Mouse (Mus musculus) lung, embryonic 15.5 days (tissue): ENCODE data around the gene Gm21750. TPM values are rescaled to one million over a fixed set of nuclear protein-coding genes. Genes with fewer than 3 reads are reported as not detected.
"Not testable (repeated sequence)": the region's sequence is repeated elsewhere in the genome, so short reads cannot be mapped to it uniquely, and the experiment has no call there.

ENCODE experiments used
- ATAC-seq: fragments of 200-750 bp; cut with Nextera tagmentation; 2 replicates; pipeline ENCODE4 v1.8.0; 2017; ENCODE audit warnings: moderate number of reproducible peaks, borderline replicate concordance; ENCODE audit not compliant: low FRiP score, low TSS enrichment; ENCODE audit errors: extremely low read depth
- H3K27ac ChIP-seq: fragments of 300-500 bp; sonication (generic); 2 replicates; pipeline ENCODE4 v1.5.1; 2015; ENCODE audit warnings: moderate library complexity, mild to moderate bottlenecking, inconsistent platforms
- H3K27me3 ChIP-seq: fragments of 300-500 bp; sonication (generic); 2 replicates; pipeline ENCODE4 v1.6.1; 2015; ENCODE audit warnings: inconsistent platforms
- H3K36me3 ChIP-seq: fragments of 300-500 bp; sonication (generic); 2 replicates; pipeline ENCODE4 v1.6.1; 2015; ENCODE audit warnings: inconsistent platforms
- H3K4me1 ChIP-seq: fragments of 300-500 bp; sonication (generic); 2 replicates; pipeline ENCODE4 v1.6.1; 2015; ENCODE audit warnings: inconsistent platforms
- H3K4me2 ChIP-seq: fragments of 300-500 bp; sonication (generic); 2 replicates; pipeline ENCODE4 v1.6.1; 2015; ENCODE audit warnings: inconsistent platforms, mild to moderate bottlenecking, moderate library complexity
- H3K4me3 ChIP-seq: fragments of 300-500 bp; sonication (generic); 2 replicates; pipeline ENCODE4 v1.5.1; 2015; ENCODE audit warnings: mild to moderate bottlenecking, inconsistent platforms
- H3K9ac ChIP-seq: fragments of 300-500 bp; sonication (generic); 2 replicates; pipeline ENCODE4 v1.6.1; 2015; ENCODE audit warnings: inconsistent platforms
- H3K9me3 ChIP-seq: fragments of 300-500 bp; sonication (generic); 2 replicates; pipeline ENCODE4 v1.6.1; 2016; ENCODE audit warnings: inconsistent platforms
- whole genome bisulfite sequencing: fragments of 180-500 bp; shearing (Covaris S2); methylation state at CpG from one replicate; pipeline ENCODE4 v1.1.7; 2015; 5-methylcytosine and 5-hydroxymethylcytosine counted together
- polyA plus RNA-seq: library from polyadenylated mRNA; unstranded; fragments of >200 nt; fragmentation: Nextera tagmentation; extraction: Ambion mirVana; gene quantifications from 2 replicates; pipeline ENCODE4 v1.2.1, GENCODE M21; 2015

Gm21750 gene
- polyA plus RNA-seq: not detected in 2 replicates

GRCm38 (mm10) chr14:73660925-73661324 is at the start of gene Gm21750:
Gene Gm21750, plus strand, starts transcription at chr14:73661225.
- not testable (repeated sequence) for H3K9me3 ChIP-seq, H3K36me3 ChIP-seq, H3K27me3 ChIP-seq, H3K9ac ChIP-seq, ATAC-seq, H3K4me3 ChIP-seq, H3K4me1 ChIP-seq, H3K4me2 ChIP-seq, H3K27ac ChIP-seq
- 72% methylated on average over 3 of the region's 3 CpGs for WGBS

GRCm38 (mm10) chr14:73614961-73615360 is 46.1 kb upstream of the Gm21750 start:
- not testable (repeated sequence) for H3K36me3 ChIP-seq, H3K9me3 ChIP-seq, H3K4me1 ChIP-seq, H3K4me2 ChIP-seq, H3K9ac ChIP-seq, H3K4me3 ChIP-seq, ATAC-seq, H3K27ac ChIP-seq, H3K27me3 ChIP-seq
- 45% methylated on average over 1 of the region's 1 CpGs for WGBS

- Histone ChIP-seq H3K36me3 (no peaks in the 10 kb centered on the region), H3K27ac (no peak overlapping the region), H3K4me3 (no peak overlapping the region), H3K4me2 (no peak overlapping the region), H3K9me3 (no peaks in the 10 kb centered on the region; the same call in 1 of the 2 replicates), H3K27me3 (no peaks in the 10 kb centered on the region), H3K4me1 (no peaks in the 10 kb centered on the region), H3K9ac (no peak overlapping the region)
- 59% methylated on average over 3 of the region's 3 CpGs for whole genome bisulfite sequencing
- peak; percentile 75; the same call in 1 of the 2 replicates for ATAC-seq
Observed at GRCm38 (mm10) chr14:73620880-73621279, 40.1 kb upstream of the Gm21750 start.

- Histone ChIP-seq H3K27me3 (no peaks in the 10 kb centered on the region), H3K4me2 (no peak overlapping the region), H3K27ac (no peak overlapping the region), H3K36me3 (no peaks in the 10 kb centered on the region), H3K9ac (no peak overlapping the region), H3K4me1 (no peaks in the 10 kb centered on the region), H3K9me3 (no peaks in the 10 kb centered on the region; the same call in 1 of the 2 replicates), H3K4me3 (no peak overlapping the region)
- 77% methylated on average over 1 of the region's 1 CpGs for WGBS
- no peak for ATAC-seq
Observed at GRCm38 (mm10) chr14:73622988-73623387, 38.0 kb upstream of the Gm21750 start.

GRCm38 (mm10) chr14:73625469-73625868 is 35.6 kb upstream of the Gm21750 start:
- ATAC-seq: no peak
- no peak overlapping the region for H3K4me2 ChIP-seq
- no peak overlapping the region for H3K27ac ChIP-seq
- H3K36me3 ChIP-seq: no peaks in the 10 kb centered on the region
- no peak overlapping the region for H3K9ac ChIP-seq
- H3K9me3 ChIP-seq: no peaks in the 10 kb centered on the region
- no peak overlapping the region for H3K4me3 ChIP-seq
- H3K27me3 ChIP-seq: no peaks in the 10 kb centered on the region
- WGBS: 47% methylated on average over 3 of the region's 3 CpGs
- no peaks in the 10 kb centered on the region for H3K4me1 ChIP-seq

- WGBS: 87% methylated on average over 4 of the region's 4 CpGs
Observed at GRCm38 (mm10) chr14:73631511-73631910, 29.5 kb upstream of the Gm21750 start.

GRCm38 (mm10) chr14:73632648-73633263 is 28.3 kb upstream of the Gm21750 start:
- Histone ChIP-seq H3K9me3 (no peaks in the 10 kb centered on the region), H3K9ac (no peak overlapping the region), H3K4me2 (no peak overlapping the region), H3K36me3 (no peaks in the 10 kb centered on the region), H3K4me3 (no peak overlapping the region), H3K27me3 (no peaks in the 10 kb centered on the region), H3K4me1 (no peaks in the 10 kb centered on the region), H3K27ac (no peak overlapping the region)
- no peak for ATAC-seq
- 60% methylated on average over 9 of the region's 9 CpGs for WGBS

More at GRCm38 (mm10) chr14:73631511-73631910, 29.5 kb upstream of the Gm21750 start:
- Histone ChIP-seq H3K4me2 (no peak overlapping the region), H3K4me1 (no peaks in the 10 kb centered on the region), H3K27me3 (no peaks in the 10 kb centered on the region), H3K27ac (no peak overlapping the region), H3K4me3 (no peak overlapping the region), H3K9me3 (no peaks in the 10 kb centered on the region), H3K9ac (no peak overlapping the region), H3K36me3 (no peaks in the 10 kb centered on the region)
- no peak for ATAC-seq

GRCm38 (mm10) chr14:73634356-73634755 is 26.7 kb upstream of the Gm21750 start:
- WGBS: 81% methylated on average over 3 of the region's 3 CpGs

GRCm38 (mm10) chr14:73637460-73637859 is 23.6 kb upstream of the Gm21750 start:
- Histone ChIP-seq H3K4me2 (no peak overlapping the region), H3K27me3 (no peaks in the 10 kb centered on the region), H3K36me3 (no peaks in the 10 kb centered on the region), H3K27ac (no peak overlapping the region), H3K4me1 (no peaks in the 10 kb centered on the region), H3K4me3 (no peak overlapping the region), H3K9ac (no peak overlapping the region), H3K9me3 (no peaks in the 10 kb centered on the region)
- no peak for ATAC-seq

More at GRCm38 (mm10) chr14:73634356-73634755, 26.7 kb upstream of the Gm21750 start:
- no peaks in the 10 kb centered on the region for H3K9me3 ChIP-seq
- no peaks in the 10 kb centered on the region for H3K36me3 ChIP-seq
- no peak for ATAC-seq
- no peak overlapping the region for H3K27ac ChIP-seq
- no peak overlapping the region for H3K4me2 ChIP-seq
- H3K27me3 ChIP-seq: no peaks in the 10 kb centered on the region
- H3K9ac ChIP-seq: no peak overlapping the region
- no peaks in the 10 kb centered on the region for H3K4me1 ChIP-seq
- H3K4me3 ChIP-seq: no peak overlapping the region

GRCm38 (mm10) chr14:73650179-73650578 is 10.8 kb upstream of the Gm21750 start:
- Histone ChIP-seq H3K4me2 (no peak overlapping the region), H3K4me3 (no peak overlapping the region), H3K9me3 (no peaks in the 10 kb centered on the region), H3K4me1 (no peaks in the 10 kb centered on the region), H3K27ac (no peak overlapping the region), H3K27me3 (no peaks in the 10 kb centered on the region), H3K36me3 (no peaks in the 10 kb centered on the region), H3K9ac (no peak overlapping the region)
- 75% methylated on average over 4 of the region's 4 CpGs for WGBS
- no peak for ATAC-seq

- Histone ChIP-seq H3K27ac (no peak overlapping the region), H3K27me3 (no peaks in the 10 kb centered on the region), H3K9me3 (no peaks in the 10 kb centered on the region), H3K4me1 (no peaks in the 10 kb centered on the region), H3K9ac (no peak overlapping the region), H3K4me2 (no peak overlapping the region), H3K36me3 (no peaks in the 10 kb centered on the region), H3K4me3 (no peak overlapping the region)
- no peak for ATAC-seq
- WGBS: 73% methylated on average over 2 of the region's 2 CpGs
Observed at GRCm38 (mm10) chr14:73670091-73670490, 9.1 kb downstream of the Gm21750 start.

- no peak for ATAC-seq
- no peaks in the 10 kb centered on the region for H3K9me3 ChIP-seq
- WGBS: 29% methylated on average over 4 of the region's 4 CpGs
- no peak overlapping the region for H3K9ac ChIP-seq
- H3K4me1 ChIP-seq: no peaks in the 10 kb centered on the region
- no peaks in the 10 kb centered on the region for H3K27me3 ChIP-seq
- H3K4me3 ChIP-seq: no peak overlapping the region
- no peak overlapping the region for H3K4me2 ChIP-seq
- no peaks in the 10 kb centered on the region for H3K36me3 ChIP-seq
- H3K27ac ChIP-seq: no peak overlapping the region
Observed at GRCm38 (mm10) chr14:73687726-73688125, 26.7 kb downstream of the Gm21750 start.

- no peak overlapping the region for H3K27ac ChIP-seq
Observed at GRCm38 (mm10) chr14:73688427-73688826, 27.4 kb downstream of the Gm21750 start.

More at GRCm38 (mm10) chr14:73688427-73688826, 27.4 kb downstream of the Gm21750 start:
- H3K4me1 ChIP-seq: no peaks in the 10 kb centered on the region
- no peak overlapping the region for H3K4me2 ChIP-seq
- ATAC-seq: no peak
- no peaks in the 10 kb centered on the region for H3K27me3 ChIP-seq
- no peaks in the 10 kb centered on the region for H3K36me3 ChIP-seq
- H3K9me3 ChIP-seq: no peaks in the 10 kb centered on the region
- no peak overlapping the region for H3K4me3 ChIP-seq
- H3K9ac ChIP-seq: no peak overlapping the region
- WGBS: 83% methylated on average over 2 of the region's 2 CpGs
